Mouse (Mus musculus) adrenal gland, adult 2 months (tissue): ENCODE results near the gene Rnf126. TPM values are rescaled to one million over a fixed set of nuclear protein-coding genes. Genes with fewer than 3 reads are reported as not detected.
A peak's percentile ranks its signal among the peaks of the same experiment; 100 is the strongest.

ENCODE experiments used
- DNase-seq: peaks from one replicate; pipeline ENCODE4 v3.0.0; 2021
- polyA plus RNA-seq: library from polyadenylated mRNA; depleted of rRNA; stranded (reverse); fragments of >200 nt; gene quantifications from 2 replicates; pipeline ENCODE4 v1.2.3, GENCODE M21; 2012
- total RNA-seq, 2 experiments: library from RNA; stranded (reverse); gene quantifications; 2 replicates each; pipeline ENCODE4 v1.2.3; 2021

Gene Rnf126
- total and polyA plus RNA-seq, 3 experiments: 51.6 to 222 (median 51.8) TPM

- no peak for DNase-seq
Measured at GRCm38 (mm10) chr10:79733847-79734246, 32.9 kb downstream of the Rnf126 start.

- DNase-seq: no peak
Measured at GRCm38 (mm10) chr10:79732500-79732899, 34.3 kb downstream of the Rnf126 start.

GRCm38 (mm10) chr10:79729357-79729965 lies 37.3 kb downstream of the Rnf126 start:
- no peak for DNase-seq

- no peak for DNase-seq
Measured at GRCm38 (mm10) chr10:79728323-79729249, 38.2 kb downstream of the Rnf126 start.

- DNase-seq: peak; percentile 64
Measured at GRCm38 (mm10) chr10:79726090-79726489, 40.7 kb downstream of the Rnf126 start.

- DNase-seq: no peak
Measured at GRCm38 (mm10) chr10:79723692-79724091, 43.1 kb downstream of the Rnf126 start.

GRCm38 (mm10) chr10:79723047-79723446 lies 43.7 kb downstream of the Rnf126 start:
- no peak for DNase-seq

GRCm38 (mm10) chr10:79721089-79721488 lies 45.7 kb downstream of the Rnf126 start:
- no peak for DNase-seq

- DNase-seq: peak; percentile 76
Measured at GRCm38 (mm10) chr10:79717640-79718357, 49.0 kb downstream of the Rnf126 start.

GRCm38 (mm10) chr10:79716988-79717355 lies 49.8 kb downstream of the Rnf126 start:
- DNase-seq: peak; percentile 65

GRCm38 (mm10) chr10:79716254-79716987 lies 50.3 kb downstream of the Rnf126 start, which contains the start of gene Hcn2:
Gene Hcn2, plus strand, starts transcription at chr10:79716634.
- DNase-seq: no peak

- DNase-seq: no peak
Measured at GRCm38 (mm10) chr10:79714996-79715395, 51.8 kb downstream of the Rnf126 start.

GRCm38 (mm10) chr10:79713163-79713562 lies 53.6 kb downstream of the Rnf126 start:
- no peak for DNase-seq

- peak; percentile 78 for DNase-seq
Measured at GRCm38 (mm10) chr10:79712499-79713126, 54.1 kb downstream of the Rnf126 start.

- no peak for DNase-seq
Measured at GRCm38 (mm10) chr10:79712029-79712428, 54.7 kb downstream of the Rnf126 start.

- no peak for DNase-seq
Measured at GRCm38 (mm10) chr10:79709307-79709706, 57.4 kb downstream of the Rnf126 start.

- DNase-seq: no peak
Measured at GRCm38 (mm10) chr10:79708668-79709067, 58.1 kb downstream of the Rnf126 start.
